Mouse (Mus musculus): ENCODE data around the gene Rexo1.

GRCm38 (mm10) chr10:80561116-80561944 lies at the start of gene Rexo1:
- TF ChIP-seq CTCF (IDR thresholded peaks at IDR 0.05; ENCODE audit: borderline replicate concordance, extremely low read depth, insufficient read depth, insufficient read length), result peak; percentile 89
- TF ChIP-seq POLR2A (IDR thresholded peaks at IDR 0.05; ENCODE audit: borderline replicate concordance, extremely low read depth, insufficient read depth, insufficient read length, poor library complexity, severe bottlenecking), result peak; percentile 37; the same call in 1 of the 2 replicates

Measured in brain, embryonic 14.5 days (tissue).